ENCODE assay signal across 20 mouse cellular contexts in genomic region chr10:39616626-39617025, GRCm38 (mm10). TPM values are rescaled to one million over a fixed set of nuclear protein-coding genes. Genes with fewer than 3 reads are reported as not detected.
DNase-seq lines count a peak whose midpoint lies in the region; ATAC-seq and TF ChIP-seq lines count a peak whose summit lies in the region.
"Had no signal": no experiment of that assay in that cellular context is flagged by ENCODE, and none has a peak within 500 bp of the region (broad histone marks: within the 10 kb centered on the region; RNA-seq: fewer than 3 reads in every experiment).

No protein-coding gene starts in this region.

- DNase-seq in kidney, adult 18-20 months: peak; percentile 43
- DNase-seq in kidney, adult 11 months: no peak
- DNase-seq in lung, adult 18-20 months: no peak
- no peak for DNase-seq in ES-E14 (ENCODE audit: low read depth, low spot score)
- no peak for DNase-seq in adipocyte (ENCODE audit: low spot score)
- DNase-seq in cerebellum, adult 18-20 months: no peak
- DNase-seq: adrenal gland, adult 8-10 months; cerebellum, adult 8-10 months; cerebellum, postnatal 25 days; liver; lung, postnatal 10 days; thymus, postnatal 4 days had no signal

- WGBS in lung, embryonic 15.5 days: 74% methylated on average over 8 of the region's 8 CpGs
- 79% methylated on average over 8 of the region's 8 CpGs for WGBS in intestine, embryonic 16.5 days

- H3K27me3 ChIP-seq in lung, embryonic 15.5 days: no peaks in the 10 kb centered on the region
- no peaks in the 10 kb centered on the region for H3K27me3 ChIP-seq in intestine, embryonic 16.5 days (replicated peaks; ENCODE audit: control insufficient read depth, insufficient read depth, low read length)
- H3K27me3 ChIP-seq: forebrain, embryonic 15.5 days; heart, embryonic 15.5 days; hindbrain, embryonic 13.5 days had no signal

- peaks cover 4% of the 10 kb centered on the region; the same call in 1 of the 2 replicates for H3K36me3 ChIP-seq in lung, embryonic 15.5 days
- H3K36me3 ChIP-seq in ES-E14 (ENCODE audit: control insufficient read depth, insufficient read depth, low read length, poor library complexity, severe bottlenecking): peaks cover 5% of the 10 kb centered on the region; the same call in 1 of the 2 replicates
- no peaks in the 10 kb centered on the region for H3K36me3 ChIP-seq in intestine, embryonic 16.5 days (ENCODE audit: control insufficient read depth, insufficient read depth, low read length)

- H3K9ac ChIP-seq in lung, embryonic 15.5 days: no peak overlapping the region
- 0 out of 2 replicates have a peak overlapping the region, but pooled peaks have one; percentile 4 for H3K9ac ChIP-seq in ES-E14 (ENCODE audit: insufficient read depth, low read depth, low read length, poor library complexity, severe bottlenecking)
- peak overlapping the region; percentile 32; the same call in 1 of the 2 replicates for H3K9ac ChIP-seq in intestine, embryonic 16.5 days (ENCODE audit: low read depth, low read length)
- H3K9ac ChIP-seq: forebrain, embryonic 15.5 days; heart, embryonic 15.5 days; hindbrain, embryonic 13.5 days had no signal

- H3K4me2 ChIP-seq in lung, embryonic 15.5 days: no peak overlapping the region
- 0 out of 2 replicates have a peak overlapping the region, but pooled peaks have one; percentile 16 for H3K4me2 ChIP-seq in intestine, embryonic 16.5 days (ENCODE audit: low read depth, low read length)
- H3K4me2 ChIP-seq: forebrain, embryonic 15.5 days; heart, embryonic 15.5 days; hindbrain, embryonic 13.5 days had no signal

- no peaks in the 10 kb centered on the region for H3K9me3 ChIP-seq in lung, embryonic 15.5 days
- H3K9me3 ChIP-seq in ES-E14 (ENCODE audit: control insufficient read depth, insufficient read depth, low read depth, low read length): no peaks in the 10 kb centered on the region
- H3K9me3 ChIP-seq in intestine, embryonic 16.5 days (ENCODE audit: control insufficient read depth, low read length): no peaks in the 10 kb centered on the region
- H3K9me3 ChIP-seq: forebrain, embryonic 15.5 days; heart, embryonic 15.5 days; hindbrain, embryonic 13.5 days had no signal

- in situ Hi-C loops in ES-E14 (cut with MboI; ENCODE audit: low sequenced_read_pairs in 2 of 2, unreplicated experiment in 2 of 2): no loop called here

- no peak overlapping the region for H3K4me3 ChIP-seq in lung, embryonic 15.5 days
- no peak overlapping the region for H3K4me3 ChIP-seq in ES-E14 (ENCODE audit: insufficient read depth in 1 of 2, low read depth in 1 of 2, low read length in 2 of 2, poor library complexity in 1 of 2, severe bottlenecking in 1 of 2)
- H3K4me3 ChIP-seq in intestine, embryonic 16.5 days (ENCODE audit: low read length): no peak overlapping the region
- H3K4me3 ChIP-seq: forebrain, embryonic 15.5 days; heart, embryonic 15.5 days; hindbrain, embryonic 13.5 days had no signal

- 0 out of 2 replicates have a peak overlapping the region, but pooled peaks have one; percentile 9 for H3K27ac ChIP-seq in lung, embryonic 15.5 days
- H3K27ac ChIP-seq in ES-E14 (ENCODE audit: insufficient read depth, low read depth, low read length, poor library complexity, severe bottlenecking): no peak overlapping the region
- H3K27ac ChIP-seq in intestine, embryonic 16.5 days (ENCODE audit: low read length): peak overlapping the region; percentile 55
- H3K27ac ChIP-seq: forebrain, embryonic 15.5 days; hindbrain, embryonic 13.5 days had no signal

- peaks cover 40% of the 10 kb centered on the region for H3K4me1 ChIP-seq in lung, embryonic 15.5 days
- H3K4me1 ChIP-seq in ES-E14 (ENCODE audit: control insufficient read depth in 2 of 2, insufficient read depth in 2 of 2, low read length in 2 of 2, poor library complexity in 1 of 2): peaks cover 15 to 20% of the 10 kb centered on the region in 2 experiments
- peaks cover 35% of the 10 kb centered on the region for H3K4me1 ChIP-seq in intestine, embryonic 16.5 days (ENCODE audit: control insufficient read depth, insufficient read depth, low read length)

- ATAC-seq in lung, embryonic 15.5 days (ENCODE audit: borderline replicate concordance, extremely low read depth, low FRiP score, low TSS enrichment): no peak
- no peak for ATAC-seq in intestine, embryonic 16.5 days
- ATAC-seq: activated CD4-positive, CD25-positive, alpha-beta regulatory T cell, adult 4 months; CD4-positive, CD25-positive, alpha-beta regulatory T cell, adult 4 months; forebrain, embryonic 15.5 days; midbrain, embryonic 16.5 days had no signal

TF ChIP-seq in ES-E14, 5 proteins besides CTCF, POLR2A, EP300 and RAD21:
- TF ChIP-seq ZC3H11A (IDR thresholded peaks at IDR 0.05; ENCODE audit: borderline replicate concordance, low read depth, low read length) (no peak), MAFK (IDR thresholded peaks at IDR 0.05; ENCODE audit: insufficient read depth, low read depth, low read length) (no peak)

RNA-seq across cellular contexts. Expression of gene Traf3ip2, which starts 3.9 kb away (rescaled TPM):
- 30.1 and 33.5 TPM in 2 replicates for polyA plus RNA-seq in lung, embryonic 15.5 days (2015; fragmentation: Nextera tagmentation; extraction: Ambion mirVana)
- total RNA-seq in ES-E14 (2012; rRNA removed): 9.2 and 9.8 TPM in 2 replicates
- polyA plus RNA-seq in intestine, embryonic 16.5 days (2015; fragmentation: Nextera tagmentation; extraction: Ambion mirVana): 28.0 and 33.4 TPM in 2 replicates
